Mouse (Mus musculus) small intestine, adult 2 months (tissue): Measurements from ENCODE around the gene Hmgn1.

ENCODE experiments used
- CTCF ChIP-seq: fragments of 200-500 bp; IDR thresholded peaks from 2 replicates; pipeline ENCODE4 v1.5.1; 2012; ENCODE audit warnings: low read depth, mild to moderate bottlenecking, control low read depth, inconsistent platforms, low read length, moderate library complexity, mixed read lengths; ENCODE audit not compliant: insufficient replicate concordance, insufficient read length; ENCODE audit errors: extremely low read depth
- POLR2A ChIP-seq: fragments of 200-500 bp; IDR thresholded peaks from 2 replicates; pipeline ENCODE4 v1.6.1; 2012; ENCODE audit warnings: low read depth, mild to moderate bottlenecking, control low read depth, inconsistent platforms, low read length, moderate library complexity

DNA sequence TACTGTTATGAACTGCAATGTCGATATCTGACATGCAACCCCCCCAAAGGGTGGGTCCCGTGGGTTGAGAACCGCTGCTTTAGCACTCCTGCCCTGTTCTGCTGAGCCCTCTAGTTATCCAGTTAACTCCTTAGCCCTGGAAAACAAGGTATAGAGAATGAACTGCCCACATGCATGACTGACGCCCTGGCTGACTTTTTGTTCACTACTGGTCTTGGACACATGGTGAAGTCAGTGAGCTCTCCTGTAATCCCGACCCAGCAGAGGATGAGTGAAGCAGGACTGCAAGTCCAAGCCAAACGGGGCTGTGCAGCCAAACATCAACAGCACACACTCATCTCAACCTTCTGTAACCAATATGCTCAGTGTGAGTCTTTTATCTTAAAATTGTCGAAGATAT, 47.0 kb downstream of the Hmgn1 start:
- TF ChIP-seq CTCF, result no peak
- TF ChIP-seq POLR2A, result no peak
